Comparison of ENCODE assay signal across 24 mouse cellular contexts in genomic region chr13:95418575-95419203, GRCm38 (mm10). TPM values are rescaled to one million over a fixed set of nuclear protein-coding genes. Genes with fewer than 3 reads are reported as not detected.
DNase-seq lines count a peak whose midpoint lies in the region; ATAC-seq and TF ChIP-seq lines count a peak whose summit lies in the region.
"Had no signal": no experiment of that assay in that cellular context is flagged by ENCODE, and none has a peak within 500 bp of the region (broad histone marks: within the 10 kb centered on the region; RNA-seq: fewer than 3 reads in every experiment).

No protein-coding gene starts in this region.

- peak; percentile 12 for DNase-seq in hindbrain, postnatal 0 days (ENCODE audit: low spot score)
- DNase-seq in right cerebral cortex, postnatal 14 days = no peak
- DNase-seq in heart, postnatal 10 days = no peak
- no peak for DNase-seq in thymus, postnatal 14 days
- DNase-seq: adrenal gland, adult 8-10 months; gastrocnemius, adult 2 months; heart, adult 18-20 months; kidney, adult 18-20 months; kidney, postnatal 10 days; liver, embryonic 13.5 days; right cerebral cortex, postnatal 25 days; thymus, postnatal 4 days had no signal

- H3K27me3 ChIP-seq in hindbrain, postnatal 0 days (ENCODE audit: insufficient read depth, low read length) = no peaks in the 10 kb centered on the region
- H3K27me3 ChIP-seq in midbrain, embryonic 16.5 days (ENCODE audit: control insufficient read depth, insufficient read depth, low read depth, low read length) = no peaks in the 10 kb centered on the region

- peak overlapping the region; percentile 56; the same call in 1 of the 2 replicates for H3K27ac ChIP-seq in hindbrain, postnatal 0 days
- peak overlapping the region; percentile 51 for H3K27ac ChIP-seq in midbrain, embryonic 16.5 days (ENCODE audit: low read length)
- H3K27ac ChIP-seq: gastrocnemius, adult 2 months; heart, embryonic 15.5 days; limb, embryonic 12.5 days; liver, embryonic 13.5 days; stomach, postnatal 0 days had no signal

- no peaks in the 10 kb centered on the region for H3K9me3 ChIP-seq in hindbrain, postnatal 0 days (ENCODE audit: low read length)
- no peaks in the 10 kb centered on the region; the same call in 1 of the 2 replicates for H3K9me3 ChIP-seq in midbrain, embryonic 16.5 days (replicated peaks; ENCODE audit: control insufficient read depth, low read length, poor library complexity, severe bottlenecking)
- H3K9me3 ChIP-seq: heart, embryonic 15.5 days; limb, embryonic 12.5 days; liver, embryonic 13.5 days had no signal

- no peaks in the 10 kb centered on the region for H3K36me3 ChIP-seq in hindbrain, postnatal 0 days (ENCODE audit: insufficient read depth, low read length)
- no peaks in the 10 kb centered on the region for H3K36me3 ChIP-seq in midbrain, embryonic 16.5 days (ENCODE audit: control insufficient read depth, insufficient read depth, low read length)
- H3K36me3 ChIP-seq: heart, embryonic 15.5 days; limb, embryonic 12.5 days; liver, embryonic 13.5 days had no signal

- no peak overlapping the region for H3K4me3 ChIP-seq in hindbrain, postnatal 0 days (ENCODE audit: low read length)
- H3K4me3 ChIP-seq in midbrain, embryonic 16.5 days (ENCODE audit: low read depth, low read length) = no peak overlapping the region
- H3K4me3 ChIP-seq: gastrocnemius, adult 2 months; heart, embryonic 15.5 days; limb, embryonic 12.5 days; liver, embryonic 13.5 days had no signal

- no peak overlapping the region for H3K9ac ChIP-seq in hindbrain, postnatal 0 days (replicated peaks; ENCODE audit: low read length)
- peak overlapping the region; percentile 44; the same call in 1 of the 2 replicates for H3K9ac ChIP-seq in midbrain, embryonic 16.5 days (ENCODE audit: low read depth, low read length)
- H3K9ac ChIP-seq: heart, embryonic 15.5 days; limb, embryonic 12.5 days; liver, embryonic 13.5 days had no signal

- peak; percentile 71; the same call in 1 of the 2 replicates for ATAC-seq in common myeloid progenitor, adult 5-6 weeks (replicated peaks; ENCODE audit: low read depth, poor library complexity, severe bottlenecking)
- ATAC-seq in granulocyte monocyte progenitor cell, adult 5-6 weeks (replicated peaks; ENCODE audit: poor library complexity, severe bottlenecking) = peak; percentile 65
- no peak for ATAC-seq in hindbrain, postnatal 0 days
- peak; percentile 57; the same call in 1 of the 2 replicates for ATAC-seq in midbrain, embryonic 16.5 days
- no peak for ATAC-seq in monocyte, adult 5-6 weeks (replicated peaks; ENCODE audit: insufficient number of reproducible peaks, low FRiP score, low TSS enrichment, poor library complexity, severe bottlenecking)

- 32% methylated on average over 6 of the region's 6 CpGs for WGBS in hindbrain, postnatal 0 days
- 18% methylated on average over 6 of the region's 6 CpGs for WGBS in midbrain, embryonic 16.5 days

- H3K4me2 ChIP-seq in hindbrain, postnatal 0 days (ENCODE audit: low read depth, low read length) = peak overlapping the region; percentile 21
- peak overlapping the region; percentile 33 for H3K4me2 ChIP-seq in midbrain, embryonic 16.5 days (ENCODE audit: low read length)
- H3K4me2 ChIP-seq: heart, embryonic 15.5 days; limb, embryonic 12.5 days; liver, embryonic 13.5 days had no signal

- no peak for TF ChIP-seq CTCF in hindbrain, postnatal 0 days (IDR thresholded peaks at IDR 0.05; ENCODE audit: low read depth)

- H3K4me1 ChIP-seq in hindbrain, postnatal 0 days (ENCODE audit: insufficient read depth, low read length) = peaks cover 8% of the 10 kb centered on the region
- H3K4me1 ChIP-seq in midbrain, embryonic 16.5 days (ENCODE audit: control insufficient read depth, insufficient read depth, low read length) = peaks cover 21% of the 10 kb centered on the region
- H3K4me1 ChIP-seq: heart, embryonic 15.5 days; limb, embryonic 12.5 days had no signal

- intact Hi-C loops in heart, postnatal 10 days (cut with DNase I) = no loop called here

RNA-seq across cellular contexts. Expression of gene Crhbp, which starts 26.0 kb away (rescaled TPM):
- total RNA-seq in common myeloid progenitor, adult 5-6 weeks (2017) = not detected in 2 replicates
- not detected in 2 replicates for total RNA-seq in granulocyte monocyte progenitor cell, adult 5-6 weeks (2014; fragmentation: Nextera tagmentation)
- not detected in 2 replicates for total RNA-seq in granulocyte monocyte progenitor cell, adult 5-6 weeks (2017)
- 8.6 and 11.0 TPM in 2 replicates for total RNA-seq in hindbrain, postnatal 0 days (2014; rRNA removed)
- 12.0 and 14.4 TPM in 2 replicates for polyA plus RNA-seq in hindbrain, postnatal 0 days (2015; fragmentation: Nextera tagmentation; extraction: Ambion mirVana)
- polyA plus RNA-seq in midbrain, embryonic 16.5 days (2015; fragmentation: Nextera tagmentation; extraction: Ambion mirVana) = 2.9 and 3.7 TPM in 2 replicates
- not detected in 3 replicates for total RNA-seq in monocyte, adult 5-6 weeks (2017)
- not detected for total RNA-seq in heart, postnatal 10 days (2021)
- total RNA-seq: adrenal gland, adult 8-10 months; gastrocnemius, adult 2 months; heart, adult 18-20 months; megakaryocyte, adult 5-6 weeks; MEL had no signal
- polyA plus RNA-seq: liver, embryonic 13.5 days had no signal

RNA-seq across cellular contexts. Expression of gene Aggf1, which starts 43.5 kb away (rescaled TPM):
- 56.7 and 63.6 TPM in 2 replicates for total RNA-seq in common myeloid progenitor, adult 5-6 weeks (2017)
- 28.1 and 37.4 TPM in 2 replicates for total RNA-seq in granulocyte monocyte progenitor cell, adult 5-6 weeks (2014; fragmentation: Nextera tagmentation)
- 41.3 and 52.6 TPM in 2 replicates for total RNA-seq in granulocyte monocyte progenitor cell, adult 5-6 weeks (2017)
- 23.7 and 28.4 TPM in 2 replicates for total RNA-seq in hindbrain, postnatal 0 days (2014; rRNA removed)
- 29.1 and 30.4 TPM in 2 replicates for polyA plus RNA-seq in hindbrain, postnatal 0 days (2015; fragmentation: Nextera tagmentation; extraction: Ambion mirVana)
- polyA plus RNA-seq in midbrain, embryonic 16.5 days (2015; fragmentation: Nextera tagmentation; extraction: Ambion mirVana) = 35.0 and 37.7 TPM in 2 replicates
- 54.7 to 66.6 TPM (median 55.3 TPM) in 3 replicates for total RNA-seq in monocyte, adult 5-6 weeks (2017)
- 10 to 100 TPM; 25.7 to 28.2 TPM for total RNA-seq in heart, postnatal 10 days (2021)

RNA-seq across cellular contexts. Expression of gene S100z, which starts 59.8 kb away (rescaled TPM):
- total RNA-seq in common myeloid progenitor, adult 5-6 weeks (2017) = not detected in 2 replicates
- not detected in 2 replicates for total RNA-seq in granulocyte monocyte progenitor cell, adult 5-6 weeks (2014; fragmentation: Nextera tagmentation)
- not detected in 2 replicates for total RNA-seq in granulocyte monocyte progenitor cell, adult 5-6 weeks (2017)
- not detected in 2 replicates for total RNA-seq in hindbrain, postnatal 0 days (2014; rRNA removed)
- polyA plus RNA-seq in hindbrain, postnatal 0 days (2015; fragmentation: Nextera tagmentation; extraction: Ambion mirVana) = not detected in 2 replicates
- not detected in 2 replicates for polyA plus RNA-seq in midbrain, embryonic 16.5 days (2015; fragmentation: Nextera tagmentation; extraction: Ambion mirVana)
- total RNA-seq in monocyte, adult 5-6 weeks (2017) = not detected in 3 replicates
- not detected for total RNA-seq in heart, postnatal 10 days (2021)
- total RNA-seq: adrenal gland, adult 8-10 months; gastrocnemius, adult 2 months; heart, adult 18-20 months; layer of hippocampus, adult 8-10 months; left cerebral cortex, adult 18-20 months; megakaryocyte, adult 5-6 weeks; MEL had no signal
- polyA plus RNA-seq: heart, embryonic 15.5 days; limb, embryonic 12.5 days; liver, embryonic 13.5 days; lung, embryonic 16.5 days had no signal

Comparison
In these comparisons a context has a peak if more than half of its experiments do, and no peak if none do; other contexts are left out.
1. ATAC-seq: peak in common myeloid progenitor, adult 5-6 weeks (single experiment), granulocyte monocyte progenitor cell, adult 5-6 weeks (single experiment) and midbrain, embryonic 16.5 days (single experiment); none in hindbrain, postnatal 0 days (single experiment) and monocyte, adult 5-6 weeks (single experiment).